Mouse (Mus musculus) embryo, embryonic 11 days (tissue): Measurements from ENCODE around the gene Id4.

Source experiments
- DNase-seq: peaks from one replicate; pipeline ENCODE4 v3.0.0-alpha.2; 2015

The Id4 gene

GRCm38 (mm10) chr13:48260690-48261278 is at the start of gene Id4:
TSS of gene Id4 (plus strand) at chr13:48261228.
- peak; percentile 97 for DNase-seq

DNA sequence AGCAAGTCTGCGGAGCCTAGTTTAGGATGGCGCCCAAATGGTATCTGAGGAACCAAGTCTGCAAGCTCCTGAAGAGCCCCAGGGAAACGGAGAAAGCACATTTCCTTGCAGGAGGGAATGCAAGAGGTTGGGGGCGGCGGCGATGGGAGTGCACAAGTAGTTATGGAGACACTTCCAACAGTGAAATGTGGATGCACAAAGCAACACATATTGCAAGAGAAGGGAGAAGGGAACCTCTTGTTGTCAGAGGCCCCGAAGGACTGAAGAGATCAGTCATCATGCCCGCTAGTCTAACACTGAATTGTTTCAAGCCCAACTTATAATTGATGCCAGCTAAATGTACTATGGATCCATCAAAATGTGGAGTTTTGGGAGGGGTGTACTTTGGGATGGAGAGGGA is 33.9 kb upstream of the Id4 start:
- DNase-seq, result peak; percentile 41

GRCm38 (mm10) chr13:48227712-48228111 is 33.3 kb upstream of the Id4 start:
- peak; percentile 98 for DNase-seq

- DNase-seq, result no peak
Observed at GRCm38 (mm10) chr13:48228114-48228513, 32.9 kb upstream of the Id4 start.

GRCm38 (mm10) chr13:48230996-48231395 is 30.0 kb upstream of the Id4 start:
- no peak for DNase-seq

DNA sequence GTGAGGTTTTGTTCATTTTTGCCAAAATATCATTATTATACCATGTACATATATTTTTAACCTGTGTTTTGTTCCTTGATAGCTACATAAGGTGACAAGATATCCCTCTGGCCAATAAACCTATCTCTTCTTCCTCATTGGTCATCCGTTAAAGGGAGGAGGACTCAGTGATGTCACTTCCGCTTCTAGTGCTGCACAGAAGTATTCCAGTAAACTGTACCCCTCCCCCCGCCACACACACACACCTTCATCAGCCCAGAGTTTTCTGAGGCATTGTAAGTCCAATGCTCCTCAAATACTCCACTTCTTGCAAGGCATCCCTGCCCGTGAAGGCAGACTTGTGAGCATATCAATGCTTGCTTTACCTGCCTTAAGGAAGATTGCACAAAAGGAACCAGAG is 24.6 kb upstream of the Id4 start:
- DNase-seq, result no peak

DNA sequence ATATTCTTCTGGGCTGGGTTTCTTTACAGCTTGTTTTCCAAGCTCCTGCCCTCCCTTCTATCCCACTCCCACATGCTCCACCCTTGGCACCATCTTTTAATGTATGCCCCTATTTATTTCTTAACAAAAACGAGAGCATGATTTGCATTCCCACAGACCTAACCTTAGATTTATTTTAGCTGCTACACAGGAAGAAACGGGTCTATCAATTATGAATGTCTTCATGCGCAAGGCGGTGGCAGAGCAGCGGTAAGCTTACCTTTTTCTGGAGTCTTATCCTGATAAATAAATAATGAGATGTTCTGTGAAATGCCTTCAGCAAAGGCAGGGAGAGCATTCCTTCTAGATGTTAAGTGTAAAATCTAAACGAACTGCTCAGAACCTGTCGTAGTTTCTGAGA is 24.2 kb upstream of the Id4 start:
- no peak for DNase-seq

DNA sequence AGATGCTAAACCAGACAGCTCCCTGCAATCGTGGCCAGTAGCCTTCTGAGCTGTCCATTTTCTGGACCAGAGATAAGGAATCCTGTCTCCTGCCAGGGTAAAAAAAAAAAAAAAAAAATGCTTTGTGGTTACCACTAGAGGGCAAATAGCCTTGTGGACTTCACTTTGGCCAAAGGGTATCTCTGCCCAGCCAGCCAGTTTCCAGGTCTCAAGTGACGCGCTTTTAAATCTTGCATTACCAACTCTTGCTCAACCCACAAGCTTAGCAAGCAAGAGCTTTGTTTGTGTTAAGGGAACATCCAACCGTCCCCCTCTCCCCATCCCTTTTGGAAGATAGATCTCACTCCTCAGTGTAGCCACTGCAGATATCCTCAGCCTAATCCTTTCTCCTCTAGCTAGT is 23.5 kb upstream of the Id4 start:
- DNase-seq, result peak; percentile 59

DNA sequence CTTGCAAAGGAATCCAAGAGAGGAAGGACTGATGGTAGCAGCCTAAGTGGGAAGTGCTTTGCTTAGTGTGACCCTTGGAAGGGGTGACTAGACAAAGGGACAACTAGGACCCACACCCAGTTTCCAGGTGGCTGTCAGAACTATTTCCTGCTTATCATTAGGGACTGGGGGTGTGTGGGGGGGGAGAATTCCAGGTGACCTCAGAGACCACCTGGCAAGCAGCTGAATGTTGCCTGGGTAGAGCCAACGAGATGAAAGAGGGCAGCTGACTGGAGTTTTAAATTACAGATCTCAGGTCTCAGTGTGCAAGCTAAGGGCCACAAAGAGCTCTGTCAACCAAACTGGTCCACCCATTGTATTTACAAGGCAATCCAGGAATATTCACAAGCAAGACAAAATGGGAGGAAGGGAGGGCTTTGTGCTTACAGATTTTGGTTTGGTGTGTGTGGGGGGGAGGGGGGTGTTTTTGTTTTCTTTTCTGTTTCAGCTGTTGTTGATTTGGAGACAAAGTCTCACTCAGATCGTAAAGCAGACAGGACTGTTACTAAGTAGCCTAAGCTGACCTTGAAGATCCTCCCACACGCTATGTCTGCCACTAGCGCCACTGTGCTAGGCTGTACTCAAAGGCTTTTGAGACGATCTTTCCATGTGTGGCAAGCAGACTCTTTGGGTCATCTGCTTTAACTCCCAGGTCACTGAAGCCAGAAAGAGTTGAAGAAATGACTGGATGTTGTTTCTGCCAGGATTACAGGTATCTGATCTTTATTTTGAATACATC is 15.6 kb upstream of the Id4 start:
- peak; percentile 26 for DNase-seq

DNA sequence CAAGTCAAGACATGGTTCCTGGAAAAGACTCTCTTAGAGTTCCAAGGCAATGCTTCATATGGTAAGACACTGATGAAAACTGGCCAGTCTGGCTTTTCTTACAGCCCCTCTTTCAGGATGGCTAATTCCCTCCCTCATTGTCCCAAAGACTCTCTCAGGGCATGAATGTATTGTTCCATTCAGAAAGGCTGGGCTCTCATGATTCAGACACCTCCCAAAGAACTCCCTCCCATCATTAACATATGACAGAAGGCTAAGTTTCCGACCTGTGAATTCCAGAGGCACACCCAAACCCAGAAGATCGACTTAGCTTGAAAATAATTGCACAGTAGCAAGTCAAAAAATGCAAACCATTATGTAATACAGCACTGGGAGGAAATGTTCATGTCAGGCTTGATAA is 8.5 kb upstream of the Id4 start:
- no peak for DNase-seq

GRCm38 (mm10) chr13:48255026-48255425 is 6.0 kb upstream of the Id4 start:
- DNase-seq, result no peak

GRCm38 (mm10) chr13:48261341-48262221 is 553 bp downstream of the Id4 start:
- peak; percentile 76 for DNase-seq

- DNase-seq, result peak; percentile 54
Observed at GRCm38 (mm10) chr13:48262451-48262969, 1.5 kb downstream of the Id4 start.

DNA sequence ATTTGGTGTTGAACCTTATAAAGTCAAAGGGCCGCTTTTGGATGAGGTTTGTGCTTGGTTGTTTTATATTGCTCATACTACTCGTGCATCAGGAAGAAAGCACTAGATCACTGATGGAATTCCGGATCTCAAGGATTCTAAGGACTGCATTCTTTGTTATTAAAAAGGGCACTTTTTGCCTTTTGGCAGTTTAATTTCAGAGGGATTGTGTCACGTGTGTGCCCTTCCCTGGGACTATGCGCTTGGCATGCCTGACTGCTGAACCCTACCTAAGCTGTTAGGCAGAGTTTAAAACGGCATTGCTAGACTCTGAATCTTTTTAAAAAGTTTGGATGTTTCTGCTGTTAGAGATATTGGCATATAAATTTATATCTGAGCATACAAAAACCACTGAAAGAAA is 4.0 kb downstream of the Id4 start:
- no peak for DNase-seq

DNA sequence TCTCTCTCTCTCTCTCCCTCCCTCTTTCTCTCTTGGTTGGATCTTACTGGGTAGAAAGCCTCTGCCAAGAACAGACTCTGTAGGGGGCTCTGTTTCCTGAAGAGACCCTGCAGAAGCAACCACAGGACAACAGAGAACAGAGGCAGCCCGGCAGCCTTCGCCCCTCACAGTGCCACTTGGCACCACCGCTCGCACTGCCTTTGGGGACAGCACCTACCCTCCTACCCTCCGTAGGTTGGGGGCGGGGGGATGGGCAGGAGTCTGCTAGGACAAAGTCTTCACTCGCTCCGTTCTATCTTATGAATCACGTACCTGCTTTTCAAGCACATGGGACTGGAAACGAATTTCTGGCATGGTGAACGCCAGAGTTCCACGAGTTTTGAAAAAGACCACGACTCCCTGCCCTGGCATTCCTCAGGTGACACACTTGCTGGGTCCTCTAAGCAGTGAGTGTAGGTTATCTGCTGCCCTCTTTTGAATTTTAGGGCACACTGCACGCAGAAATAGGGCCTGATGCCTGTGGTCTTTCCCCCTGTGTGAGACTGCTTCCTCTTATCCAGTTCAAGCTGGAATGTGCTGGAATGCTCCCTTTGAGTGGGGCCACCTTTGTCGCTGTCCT is 12.5 kb downstream of the Id4 start:
- DNase-seq, result peak; percentile 77

GRCm38 (mm10) chr13:48274107-48274506 is 13.1 kb downstream of the Id4 start:
- DNase-seq, result no peak

- DNase-seq, result no peak
Observed at GRCm38 (mm10) chr13:48276981-48277380, 16.0 kb downstream of the Id4 start.

DNA sequence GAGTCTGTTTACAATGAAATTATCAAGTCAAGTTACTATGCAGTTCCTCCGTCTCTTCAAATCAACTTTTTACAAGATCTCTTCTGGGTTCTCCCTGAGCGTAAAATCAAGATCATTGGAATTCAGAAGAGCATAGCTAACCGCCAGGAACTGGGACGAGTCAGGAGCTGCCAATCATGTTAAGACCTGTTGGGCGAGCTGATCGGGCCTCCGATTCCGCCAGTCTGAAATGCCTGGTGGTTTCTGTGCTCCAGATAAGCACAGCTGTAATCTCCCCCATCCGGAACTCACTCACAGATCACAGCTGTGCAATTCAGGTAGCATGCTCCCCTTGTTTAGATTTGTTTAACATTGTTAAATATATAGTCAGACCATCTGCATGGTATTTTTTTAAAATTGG is 23.4 kb downstream of the Id4 start:
- DNase-seq, result no peak

- no peak for DNase-seq
Observed at GRCm38 (mm10) chr13:48284918-48285693, 24.1 kb downstream of the Id4 start.

- DNase-seq, result peak; percentile 40
Observed at GRCm38 (mm10) chr13:48290427-48290826, 29.4 kb downstream of the Id4 start.

DNA sequence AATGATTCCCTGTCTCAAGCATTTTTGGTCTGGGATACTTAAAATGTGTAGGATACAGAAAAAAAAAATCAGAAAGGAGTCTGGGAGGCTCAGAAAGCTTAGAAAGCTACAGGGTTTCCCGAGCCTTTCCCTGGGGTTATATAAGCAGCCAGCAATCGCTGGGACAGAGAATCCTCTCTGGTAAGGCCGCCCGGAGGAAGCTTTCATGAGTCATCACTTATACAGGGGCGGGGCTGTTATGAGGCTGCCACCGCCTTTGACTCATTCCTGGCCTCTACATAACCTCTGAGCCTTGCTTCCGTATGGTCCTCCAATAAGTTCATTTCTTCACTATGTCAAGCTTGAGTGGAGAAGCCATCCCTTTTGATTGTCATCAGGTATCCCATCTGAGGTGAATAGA is 53.5 kb downstream of the Id4 start:
- DNase-seq, result peak; percentile 12
